Mouse (Mus musculus): ENCODE measurements around the gene Grm1. TPM values are rescaled to one million over a fixed set of nuclear protein-coding genes. Genes with fewer than 3 reads are reported as not detected.

The Grm1 gene
- polyA plus RNA-seq, 1 experiment from 2014 or later, result 1.7 TPM

DNA sequence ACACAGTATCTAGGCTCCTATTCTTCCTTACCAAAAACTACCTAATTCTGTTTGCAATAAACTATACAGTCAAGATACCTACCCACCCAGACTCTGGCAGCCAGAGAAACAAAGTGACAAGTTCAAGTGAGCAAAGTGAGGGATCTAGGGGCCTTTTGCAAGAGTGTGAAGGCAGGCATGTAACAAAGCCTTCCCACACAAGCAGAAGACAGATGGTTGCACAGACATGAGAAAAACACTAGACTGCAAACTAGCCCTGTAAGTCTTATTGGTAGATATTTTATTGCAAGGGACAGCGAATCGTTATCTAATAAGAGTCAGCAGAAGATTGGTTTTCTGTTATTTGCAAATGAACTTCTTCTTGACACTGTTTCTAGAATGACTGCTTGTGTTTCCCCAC, 134.6 kb downstream of the Grm1 start:
- Histone ChIP-seq H3K27me3 (no peaks in the 10 kb centered on the region), H3K9me3 (no peaks in the 10 kb centered on the region), H3K36me3 (no peaks in the 10 kb centered on the region), H3K9ac (no peak overlapping the region), H3K4me1 (replicated peaks) (no peaks in the 10 kb centered on the region), H3K27ac (replicated peaks) (no peak overlapping the region), H3K4me3 (no peak overlapping the region), H3K4me2 (no peak overlapping the region)
- no peak for ATAC-seq (ENCODE audit: low read depth)
- 94% methylated on average over 2 of the region's 2 CpGs for WGBS

DNA sequence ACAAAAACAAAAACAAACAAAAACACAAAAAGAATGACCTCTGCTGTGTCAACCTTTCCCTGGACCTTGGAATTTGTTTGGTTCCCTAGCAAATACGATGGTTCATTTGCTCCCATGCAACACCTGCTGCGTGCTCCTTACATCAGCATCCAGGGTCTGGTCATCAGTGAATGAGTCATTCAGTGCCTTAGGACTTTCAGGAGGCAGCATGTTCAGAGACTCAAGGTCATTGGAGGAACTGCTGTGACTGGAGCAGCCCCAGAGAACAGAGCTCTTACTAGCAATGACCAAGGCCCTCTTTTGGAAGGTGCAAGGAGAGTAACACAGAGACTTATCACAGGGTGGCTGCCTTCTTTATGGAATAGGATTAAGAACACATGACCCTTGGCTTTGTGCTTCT, 138.2 kb downstream of the Grm1 start:
- Histone ChIP-seq H3K36me3 (no peaks in the 10 kb centered on the region), H3K4me3 (no peak overlapping the region), H3K4me2 (no peak overlapping the region), H3K27me3 (no peaks in the 10 kb centered on the region), H3K9ac (no peak overlapping the region), H3K27ac (replicated peaks) (no peak overlapping the region), H3K4me1 (replicated peaks) (no peaks in the 10 kb centered on the region), H3K9me3 (no peaks in the 10 kb centered on the region)
- no peak for ATAC-seq (ENCODE audit: low read depth)
- WGBS, result 92% methylated on average over 2 of the region's 2 CpGs

DNA sequence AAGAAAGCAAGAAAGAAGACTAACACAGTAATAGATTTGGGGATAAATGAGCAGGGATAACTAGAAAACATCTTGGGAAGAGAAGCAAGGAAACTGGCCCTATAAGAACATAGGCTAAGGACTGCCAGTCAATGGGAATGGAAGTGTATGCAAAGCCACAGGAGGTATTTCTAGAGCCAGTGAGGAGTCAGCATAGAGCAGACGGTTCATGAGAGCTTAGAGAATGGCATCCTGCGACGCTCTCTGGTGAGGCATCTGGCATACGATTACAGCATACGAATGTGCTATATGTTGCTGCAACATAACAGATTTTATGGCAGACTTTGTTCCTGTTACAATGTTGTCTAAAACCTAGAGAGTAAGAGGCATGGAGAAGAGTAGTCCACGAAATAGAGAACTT, 139.9 kb downstream of the Grm1 start:
- Histone ChIP-seq H3K4me2 (no peak overlapping the region), H3K9ac (no peak overlapping the region), H3K4me3 (no peak overlapping the region), H3K27ac (replicated peaks) (no peak overlapping the region), H3K27me3 (no peaks in the 10 kb centered on the region), H3K9me3 (no peaks in the 10 kb centered on the region), H3K4me1 (replicated peaks) (no peaks in the 10 kb centered on the region), H3K36me3 (no peaks in the 10 kb centered on the region)
- ATAC-seq (ENCODE audit: low read depth), result no peak
- 78% methylated on average over 6 of the region's 6 CpGs for WGBS

DNA sequence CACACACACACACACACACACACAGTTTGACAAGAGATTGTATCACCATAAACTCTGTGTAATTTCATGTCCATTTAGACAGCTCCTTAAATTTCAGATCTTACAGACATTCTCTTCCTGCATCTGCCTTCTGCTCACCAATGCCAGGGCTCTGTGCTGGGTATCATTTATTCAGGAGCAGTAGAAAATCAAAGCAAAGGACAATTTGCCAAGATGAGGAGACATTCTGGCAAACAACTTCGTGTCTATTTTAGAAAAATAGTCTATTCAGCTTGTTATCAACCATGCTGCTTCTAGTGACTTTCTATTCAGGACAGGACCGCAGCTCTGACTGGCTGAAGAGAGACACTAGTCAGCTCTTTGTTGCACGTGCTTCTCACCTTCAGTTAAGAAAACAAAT, 146.3 kb downstream of the Grm1 start:
- no peaks in the 10 kb centered on the region for H3K4me1 ChIP-seq (replicated peaks)
- H3K27me3 ChIP-seq, result no peaks in the 10 kb centered on the region
- no peak overlapping the region for H3K4me3 ChIP-seq
- H3K9me3 ChIP-seq, result no peaks in the 10 kb centered on the region
- no peak for ATAC-seq (ENCODE audit: low read depth)
- no peaks in the 10 kb centered on the region for H3K36me3 ChIP-seq
- H3K4me2 ChIP-seq, result no peak overlapping the region
- 66% methylated on average over 3 of the region's 3 CpGs for WGBS
- no peak overlapping the region for H3K9ac ChIP-seq
- H3K27ac ChIP-seq (replicated peaks), result no peak overlapping the region

DNA sequence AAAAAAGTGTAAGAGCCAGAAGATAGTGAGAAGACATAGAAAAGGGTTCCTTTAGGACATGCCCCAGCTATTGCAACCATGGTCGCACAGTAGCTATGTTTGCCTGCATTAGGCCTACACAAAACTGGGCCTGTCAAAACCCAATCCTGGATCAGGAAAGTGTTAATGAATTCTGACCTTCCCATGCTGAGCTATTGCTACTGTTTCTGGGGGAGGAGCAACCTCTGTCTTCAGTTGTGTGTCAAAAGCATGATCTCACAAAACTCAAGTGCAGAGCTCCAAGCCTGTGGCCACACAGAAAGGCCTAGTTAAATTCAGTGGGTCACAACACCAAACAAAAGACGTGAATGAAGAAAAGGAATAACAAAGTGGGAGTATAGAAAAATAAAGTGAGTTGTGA, 152.5 kb downstream of the Grm1 start:
- H3K9me3 ChIP-seq, result no peaks in the 10 kb centered on the region
- H3K36me3 ChIP-seq, result no peaks in the 10 kb centered on the region
- H3K4me2 ChIP-seq, result no peak overlapping the region
- no peak overlapping the region for H3K9ac ChIP-seq
- H3K27me3 ChIP-seq, result no peaks in the 10 kb centered on the region
- H3K4me3 ChIP-seq, result no peak overlapping the region
- WGBS, result 88% methylated on average over 2 of the region's 2 CpGs
- H3K27ac ChIP-seq (replicated peaks), result no peak overlapping the region
- no peaks in the 10 kb centered on the region for H3K4me1 ChIP-seq (replicated peaks)
- ATAC-seq (ENCODE audit: low read depth), result no peak

DNA sequence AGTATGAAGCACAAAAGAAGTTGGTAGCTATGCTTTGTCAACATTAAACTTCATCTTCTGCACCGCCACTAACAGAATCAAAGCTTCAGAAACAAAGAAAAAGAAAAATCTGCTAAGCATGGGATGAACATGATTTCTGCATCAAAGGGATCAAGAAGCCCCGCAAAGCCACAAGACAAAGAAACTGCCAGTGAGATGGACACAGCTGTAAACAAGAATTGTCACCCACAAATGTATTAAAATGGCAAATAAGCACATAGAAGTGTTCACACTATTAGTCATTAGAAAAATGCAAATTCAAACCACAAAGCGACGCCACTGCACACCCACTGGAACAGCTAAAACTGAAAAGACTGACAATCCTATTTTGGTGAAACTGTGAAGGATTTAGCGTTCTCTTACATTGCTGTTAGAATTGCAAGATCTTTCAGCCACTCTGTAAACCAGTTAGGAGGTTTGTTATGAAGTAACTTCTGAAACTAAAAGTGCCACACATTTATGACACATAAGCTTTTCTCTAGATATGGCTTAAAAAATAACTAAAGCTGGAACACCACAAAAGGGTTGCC, 153.3 kb downstream of the Grm1 start:
- no peak for ATAC-seq (ENCODE audit: low read depth)
- Histone ChIP-seq H3K27ac (replicated peaks) (no peak overlapping the region), H3K9ac (no peak overlapping the region), H3K4me2 (no peak overlapping the region), H3K36me3 (no peaks in the 10 kb centered on the region), H3K27me3 (no peaks in the 10 kb centered on the region), H3K4me1 (replicated peaks) (no peaks in the 10 kb centered on the region), H3K9me3 (no peaks in the 10 kb centered on the region), H3K4me3 (no peak overlapping the region)
- WGBS, result 82% methylated on average over 5 of the region's 5 CpGs

DNA sequence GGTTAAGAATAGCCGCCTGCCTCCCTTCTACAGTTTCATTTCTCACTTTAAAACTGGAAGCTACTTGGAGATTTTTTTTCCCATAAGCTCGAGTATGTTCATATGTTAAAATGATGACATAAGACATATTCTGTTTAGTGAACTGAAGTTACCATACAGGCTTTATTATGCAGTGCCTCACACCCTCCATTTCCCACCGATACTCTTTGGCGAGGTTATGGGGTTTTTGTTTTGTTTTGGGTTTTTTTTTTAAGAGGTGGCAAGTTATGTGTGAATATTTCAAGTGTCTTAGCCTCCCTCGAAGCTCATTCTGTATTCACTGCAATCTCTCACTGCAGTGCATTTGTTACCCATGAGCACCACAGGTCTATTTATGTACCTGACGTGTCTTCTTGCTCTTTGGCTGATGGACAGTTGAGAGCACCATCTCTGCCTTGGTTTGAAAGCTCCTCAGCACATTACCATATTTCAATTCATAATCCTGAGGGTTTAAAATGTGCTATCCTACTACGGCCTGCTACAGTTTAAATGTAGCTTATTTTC, 164.2 kb downstream of the Grm1 start:
- Histone ChIP-seq H3K4me3 (no peak overlapping the region), H3K4me1 (replicated peaks) (no peaks in the 10 kb centered on the region), H3K4me2 (no peak overlapping the region), H3K9me3 (no peaks in the 10 kb centered on the region), H3K27ac (replicated peaks) (no peak overlapping the region), H3K27me3 (no peaks in the 10 kb centered on the region), H3K9ac (no peak overlapping the region), H3K36me3 (no peaks in the 10 kb centered on the region)
- no peak for ATAC-seq (ENCODE audit: low read depth)
- WGBS, result 86% methylated on average over 7 of the region's 7 CpGs

DNA sequence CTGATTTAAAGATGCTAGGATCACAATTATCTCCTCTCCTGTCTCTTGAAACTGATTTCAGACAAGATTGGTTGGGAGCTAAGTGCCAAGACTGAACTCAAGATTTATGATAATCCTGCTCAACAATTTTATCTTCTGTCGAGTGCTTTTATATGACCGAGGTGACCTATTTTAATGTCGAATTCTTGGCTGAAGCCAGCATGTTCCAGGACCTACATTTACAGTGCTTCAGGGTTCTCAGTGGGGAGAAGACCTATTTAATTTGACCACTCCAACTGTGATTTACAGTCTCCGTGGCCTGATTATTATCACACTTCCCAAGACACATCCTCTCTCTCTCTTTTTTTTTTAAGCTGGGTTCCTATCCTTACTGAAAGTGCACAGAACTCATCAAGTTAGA, 168.5 kb downstream of the Grm1 start:
- WGBS, result 84% methylated on average over 4 of the region's 4 CpGs
- no peaks in the 10 kb centered on the region for H3K36me3 ChIP-seq
- no peak for ATAC-seq (ENCODE audit: low read depth)

DNA sequence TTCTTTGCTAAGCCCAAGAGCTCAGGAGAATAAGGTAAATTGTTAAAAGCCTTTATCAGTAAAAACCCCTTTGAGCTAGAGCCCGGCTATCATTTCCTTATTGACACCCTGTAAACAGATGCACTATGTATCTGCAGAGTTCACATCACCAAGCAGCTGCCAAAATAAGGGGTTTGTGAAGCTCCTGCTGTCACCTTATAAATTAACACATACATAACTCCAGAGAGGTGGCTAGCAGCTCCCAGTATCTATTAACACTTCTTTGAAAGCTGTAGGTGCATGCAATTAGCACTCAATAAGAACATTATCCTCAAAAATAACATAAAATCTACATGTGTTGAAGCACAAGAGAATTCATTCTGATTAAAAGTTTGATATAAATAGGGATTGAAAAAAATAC, 191.9 kb downstream of the Grm1 start:
- H3K27me3 ChIP-seq, result no peaks in the 10 kb centered on the region
- H3K27ac ChIP-seq (replicated peaks), result no peak overlapping the region
- H3K4me1 ChIP-seq (replicated peaks), result no peaks in the 10 kb centered on the region
- H3K36me3 ChIP-seq, result no peaks in the 10 kb centered on the region
- ATAC-seq (ENCODE audit: low read depth), result no peak
- no peak overlapping the region for H3K4me2 ChIP-seq
- 68% methylated on average over 1 of the region's 1 CpGs for WGBS
- no peak overlapping the region for H3K9ac ChIP-seq
- H3K4me3 ChIP-seq, result no peak overlapping the region
- no peaks in the 10 kb centered on the region for H3K9me3 ChIP-seq

More for the DNA sequence above, 168.5 kb downstream of the Grm1 start:
- no peaks in the 10 kb centered on the region for H3K27me3 ChIP-seq
- no peaks in the 10 kb centered on the region for H3K4me1 ChIP-seq (replicated peaks)
- no peak overlapping the region for H3K4me2 ChIP-seq
- no peak overlapping the region for H3K9ac ChIP-seq
- no peak overlapping the region for H3K4me3 ChIP-seq
- H3K9me3 ChIP-seq, result no peaks in the 10 kb centered on the region
- H3K27ac ChIP-seq (replicated peaks), result no peak overlapping the region

DNA sequence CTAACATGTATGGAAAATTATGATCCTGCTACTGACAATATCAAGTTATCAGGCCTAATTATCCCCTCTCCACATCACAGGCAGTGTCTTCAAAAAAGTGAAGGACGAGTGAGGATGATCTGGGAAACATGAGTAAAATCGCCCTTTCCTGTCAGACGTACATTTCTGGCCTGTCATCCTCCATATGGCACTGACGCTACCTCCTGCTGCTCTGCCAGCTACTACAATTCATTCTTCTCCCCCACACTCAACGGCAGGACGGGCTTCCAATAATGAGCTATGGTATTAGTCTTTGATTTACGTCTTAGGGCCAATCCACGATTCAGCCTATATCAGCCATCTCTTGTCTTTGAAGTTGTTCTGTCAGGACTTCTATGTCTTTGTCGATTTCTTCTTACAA, 193.6 kb downstream of the Grm1 start:
- Histone ChIP-seq H3K9ac (no peak overlapping the region), H3K4me2 (no peak overlapping the region), H3K9me3 (no peaks in the 10 kb centered on the region), H3K36me3 (no peaks in the 10 kb centered on the region), H3K4me3 (no peak overlapping the region), H3K27ac (replicated peaks) (no peak overlapping the region), H3K4me1 (replicated peaks) (no peaks in the 10 kb centered on the region), H3K27me3 (no peaks in the 10 kb centered on the region)
- WGBS, result 56% methylated on average over 9 of the region's 9 CpGs
- ATAC-seq (ENCODE audit: low read depth), result no peak

DNA sequence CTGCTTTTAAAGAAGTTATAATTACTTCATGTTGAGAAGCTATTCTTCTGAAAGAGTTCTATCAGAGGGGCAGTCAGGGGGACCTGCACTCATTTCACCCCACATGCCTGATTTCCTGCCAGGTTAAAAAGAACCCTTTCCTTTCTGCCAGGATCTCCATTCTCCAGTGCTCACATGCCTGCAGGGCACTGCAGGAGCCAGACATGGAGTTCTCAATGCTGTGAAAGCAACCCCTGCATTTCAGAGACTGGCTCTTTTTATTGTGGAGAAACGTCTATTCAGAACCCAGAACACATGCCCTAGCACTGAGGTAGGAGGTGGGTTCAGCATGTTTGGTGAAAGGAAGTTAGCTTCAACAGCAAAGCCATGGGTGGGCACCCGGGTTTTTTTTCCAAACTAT, 197.2 kb downstream of the Grm1 start:
- H3K9ac ChIP-seq, result no peak overlapping the region
- no peaks in the 10 kb centered on the region for H3K4me1 ChIP-seq (replicated peaks)
- WGBS, result 24% methylated on average over 2 of the region's 2 CpGs
- no peaks in the 10 kb centered on the region for H3K9me3 ChIP-seq
- ATAC-seq (ENCODE audit: low read depth), result no peak
- H3K4me3 ChIP-seq, result no peak overlapping the region
- no peaks in the 10 kb centered on the region for H3K27me3 ChIP-seq
- no peak overlapping the region for H3K27ac ChIP-seq (replicated peaks)
- H3K4me2 ChIP-seq, result no peak overlapping the region
- no peaks in the 10 kb centered on the region for H3K36me3 ChIP-seq

DNA sequence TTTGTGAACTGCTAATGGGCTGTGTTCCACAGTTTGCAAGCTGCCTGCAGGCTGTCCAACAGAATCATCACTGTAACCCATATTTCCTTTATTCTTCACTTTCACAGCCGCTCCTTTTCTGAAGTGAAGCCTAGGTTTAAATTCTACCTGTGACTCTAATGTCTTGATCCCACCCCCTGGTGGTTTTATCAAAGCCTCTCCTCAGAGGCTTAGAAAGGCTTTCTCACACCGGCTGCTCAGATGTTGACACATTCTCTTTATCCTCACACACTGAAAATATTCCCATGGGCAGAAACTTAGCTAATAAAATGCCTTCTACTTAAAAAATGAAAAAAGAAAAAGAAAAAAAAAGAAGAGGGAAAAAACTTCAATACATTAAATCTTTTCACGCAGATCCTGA, 210.0 kb downstream of the Grm1 start:
- Histone ChIP-seq H3K27me3 (no peaks in the 10 kb centered on the region), H3K27ac (replicated peaks) (no peak overlapping the region), H3K4me3 (no peak overlapping the region), H3K4me1 (replicated peaks) (no peaks in the 10 kb centered on the region), H3K4me2 (no peak overlapping the region), H3K36me3 (no peaks in the 10 kb centered on the region), H3K9me3 (no peaks in the 10 kb centered on the region), H3K9ac (no peak overlapping the region)
- ATAC-seq (ENCODE audit: low read depth), result no peak
- 55% methylated on average over 3 of the region's 3 CpGs for WGBS

DNA sequence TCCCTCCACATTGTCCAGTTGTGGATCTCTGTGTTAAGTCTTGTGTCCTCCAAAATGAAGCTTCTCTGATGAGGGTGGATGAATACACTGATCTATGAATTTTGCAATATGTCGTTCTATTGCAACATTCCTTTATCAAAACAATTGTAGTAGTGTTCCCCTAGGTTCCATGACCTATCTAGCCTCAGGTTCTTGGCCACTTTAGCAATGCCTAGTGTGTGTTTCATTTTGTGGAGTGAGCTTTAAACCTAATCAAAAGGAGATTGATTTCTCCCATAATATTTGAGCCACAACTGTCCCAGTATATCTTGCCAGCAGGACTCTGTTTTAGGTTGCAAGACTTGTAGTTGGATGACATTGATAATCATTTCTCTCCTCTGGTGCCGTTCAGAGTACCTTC, 211.9 kb downstream of the Grm1 start:
- Histone ChIP-seq H3K27ac (replicated peaks) (no peak overlapping the region), H3K36me3 (no peaks in the 10 kb centered on the region), H3K4me3 (no peak overlapping the region), H3K4me1 (replicated peaks) (no peaks in the 10 kb centered on the region), H3K9ac (no peak overlapping the region), H3K9me3 (no peaks in the 10 kb centered on the region), H3K4me2 (no peak overlapping the region), H3K27me3 (no peaks in the 10 kb centered on the region)
- no peak for ATAC-seq (ENCODE audit: low read depth)
- WGBS, result 87% methylated on average over 2 of the region's 2 CpGs

Data from neural tube, embryonic 13.5 days (tissue).